Mouse (Mus musculus): Measurements from ENCODE around the gene Lrrc56.

The Lrrc56 gene

DNA sequence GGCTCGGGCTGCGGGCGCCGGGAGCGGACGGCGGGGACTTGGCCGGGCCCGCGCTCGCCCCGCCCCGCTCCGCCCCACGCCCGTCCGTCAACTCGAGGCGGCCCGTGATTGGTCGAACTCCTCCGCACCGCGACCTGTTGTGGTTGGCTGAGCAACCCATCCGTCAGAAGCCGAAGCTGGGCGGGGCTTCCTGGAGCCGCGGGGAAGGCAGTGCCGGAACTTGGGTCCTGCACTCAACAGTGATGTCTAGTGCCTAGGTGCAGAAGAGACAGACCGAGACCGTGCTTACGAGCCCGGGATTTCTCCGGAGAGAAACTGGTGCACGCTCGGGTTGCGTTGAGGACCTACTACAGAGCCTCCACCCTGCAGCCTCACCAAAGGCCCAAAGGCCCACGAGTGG lies at the start of gene Lrrc56, which contains the start of gene Hras:
Lrrc56 (plus strand) TSS at position 210 of the 400 bp plus-strand sequence.
Hras (minus strand) TSS at position 58 of the 400 bp plus-strand sequence.
- DNase-seq (ENCODE audit: inconsistent age in 2 of 2, low spot score in 1 of 2) = peak; percentile 98 to 99

DNA sequence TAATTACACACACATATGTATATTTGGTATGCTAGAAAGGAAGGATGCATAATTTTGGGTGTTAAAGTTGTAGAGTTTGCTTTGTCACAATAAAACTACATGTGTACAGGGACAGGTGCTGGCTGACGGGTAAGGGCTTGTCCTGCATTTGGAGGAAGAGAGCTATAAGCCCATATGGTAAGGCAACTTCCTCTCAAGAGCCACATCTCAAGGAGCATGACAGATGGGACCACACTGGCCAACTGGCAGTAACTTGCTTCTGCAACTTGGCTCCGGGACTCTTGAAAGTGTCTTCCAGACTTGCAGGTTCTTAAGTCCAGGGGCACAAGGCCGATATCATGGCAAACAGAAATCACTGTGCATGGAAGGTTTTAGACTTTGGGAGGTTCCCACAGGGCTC lies 49.3 kb upstream of the Lrrc56 start:
- peak in 1 of 2 experiments; percentile 22 for DNase-seq (ENCODE audit: inconsistent age in 2 of 2, low spot score in 1 of 2)

DNA sequence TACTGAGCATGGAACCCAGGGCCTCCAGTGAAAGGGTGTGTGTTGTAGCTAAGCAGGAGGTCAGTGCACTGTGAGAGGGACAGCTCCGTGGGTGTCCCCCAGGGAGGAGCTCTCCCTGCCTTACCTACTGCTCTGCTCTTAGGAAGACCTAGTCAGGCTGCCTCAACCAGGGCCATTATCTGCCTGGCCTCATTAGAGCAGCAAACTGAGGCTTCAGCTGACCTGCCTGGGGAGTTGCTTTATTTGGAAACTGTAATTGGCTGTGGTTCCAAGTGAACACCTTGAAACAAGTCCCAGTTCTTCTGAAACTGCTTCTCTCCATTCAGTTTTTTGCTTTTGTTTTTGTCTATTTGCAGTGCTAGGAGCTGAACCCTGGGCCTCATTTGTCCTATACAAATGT lies 48.6 kb upstream of the Lrrc56 start:
- peak in 1 of 2 experiments; percentile 24 for DNase-seq (ENCODE audit: inconsistent age in 2 of 2, low spot score in 1 of 2)

DNA sequence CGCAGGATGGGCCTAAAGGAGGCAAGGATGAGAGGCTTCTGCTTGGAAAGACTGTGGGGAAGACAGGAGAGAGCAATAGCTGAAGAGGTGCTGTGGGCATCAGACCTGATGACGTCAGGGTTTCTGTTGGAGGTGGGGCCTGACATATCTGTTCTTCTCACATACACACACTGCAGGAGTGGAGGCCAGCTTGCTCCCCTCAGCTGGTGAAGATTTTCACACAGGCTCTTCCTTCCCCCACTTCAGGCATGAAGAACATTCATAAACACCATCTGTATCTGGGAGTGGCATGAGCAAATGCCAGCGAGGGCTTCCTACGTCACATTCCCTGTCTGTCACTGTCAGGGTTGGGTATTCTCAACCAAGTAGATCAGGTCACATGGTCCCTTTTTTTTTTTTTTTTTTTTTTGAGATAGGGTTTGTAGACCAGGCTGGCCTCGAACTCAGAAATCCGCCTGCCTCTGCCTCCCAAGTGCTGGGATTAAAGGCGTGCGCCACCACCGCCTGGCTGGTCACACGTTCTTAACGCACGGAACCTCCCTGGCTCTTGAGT lies 47.8 kb upstream of the Lrrc56 start:
- no peak for DNase-seq (ENCODE audit: inconsistent age in 2 of 2, low spot score in 1 of 2)

DNA sequence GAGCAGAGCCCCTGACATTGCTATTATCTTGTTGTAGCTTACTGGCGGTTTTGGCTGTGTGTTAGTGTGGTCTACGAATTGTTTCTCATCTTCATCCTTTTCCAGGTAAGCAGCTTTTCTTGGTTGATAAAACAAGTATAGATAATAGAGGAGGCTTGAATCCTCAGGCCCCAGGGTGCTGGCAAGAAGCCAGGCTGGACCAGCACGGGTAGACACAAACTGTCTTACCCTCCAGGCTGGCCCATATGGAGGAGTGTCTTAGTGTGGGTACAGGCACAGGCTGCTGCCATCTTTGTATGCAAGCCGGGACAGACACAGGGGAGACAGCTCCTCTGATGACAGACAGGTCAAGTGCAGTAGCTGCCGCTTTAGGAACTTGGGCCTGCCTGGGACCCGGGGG lies 46.9 kb upstream of the Lrrc56 start:
- DNase-seq (ENCODE audit: inconsistent age in 2 of 2, low spot score in 1 of 2) = peak in 1 of 2 experiments; percentile 27

DNA sequence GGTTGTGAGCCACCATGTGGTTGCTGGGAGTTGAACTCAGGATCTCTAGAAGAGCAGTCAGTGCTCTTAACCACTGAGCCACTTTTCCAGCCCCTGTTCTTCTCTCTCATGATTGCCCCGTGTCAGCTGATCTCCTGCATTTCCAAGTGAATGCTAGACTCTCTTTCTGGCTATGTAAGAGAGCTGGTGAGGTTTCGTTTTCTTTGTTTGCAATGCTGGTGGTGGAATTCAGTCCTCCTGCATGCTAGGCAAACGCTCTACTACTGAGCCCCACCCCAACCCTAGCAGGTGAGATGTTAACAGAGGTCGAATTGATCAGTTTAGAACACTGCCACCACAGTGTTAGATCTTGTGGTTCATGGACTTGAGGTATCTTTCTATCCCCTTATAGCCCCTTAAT lies 45.3 kb upstream of the Lrrc56 start:
- no peak for DNase-seq (ENCODE audit: inconsistent age in 2 of 2, low spot score in 1 of 2)

DNA sequence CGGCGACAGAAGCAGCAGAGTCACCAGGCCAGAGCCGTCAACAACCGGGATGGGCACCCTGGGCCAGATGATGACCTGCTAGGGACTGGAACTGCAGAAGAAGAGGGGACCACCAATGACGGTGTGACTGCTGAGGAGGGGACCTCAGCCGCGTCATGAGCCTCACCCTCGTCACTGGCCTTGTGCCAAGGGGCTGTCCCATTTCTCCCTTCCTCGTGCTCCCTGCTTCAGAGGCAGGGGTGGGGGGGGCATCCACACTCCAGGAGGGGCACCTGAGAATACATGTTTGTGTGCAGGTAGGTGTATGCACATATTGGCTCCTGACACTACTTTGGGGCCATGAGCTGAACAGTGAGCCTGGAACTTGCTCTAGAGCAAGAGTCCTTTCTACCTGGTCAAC lies 38.6 kb upstream of the Lrrc56 start:
- DNase-seq (ENCODE audit: inconsistent age in 2 of 2, low spot score in 1 of 2) = peak in 1 of 2 experiments; percentile 22

DNA sequence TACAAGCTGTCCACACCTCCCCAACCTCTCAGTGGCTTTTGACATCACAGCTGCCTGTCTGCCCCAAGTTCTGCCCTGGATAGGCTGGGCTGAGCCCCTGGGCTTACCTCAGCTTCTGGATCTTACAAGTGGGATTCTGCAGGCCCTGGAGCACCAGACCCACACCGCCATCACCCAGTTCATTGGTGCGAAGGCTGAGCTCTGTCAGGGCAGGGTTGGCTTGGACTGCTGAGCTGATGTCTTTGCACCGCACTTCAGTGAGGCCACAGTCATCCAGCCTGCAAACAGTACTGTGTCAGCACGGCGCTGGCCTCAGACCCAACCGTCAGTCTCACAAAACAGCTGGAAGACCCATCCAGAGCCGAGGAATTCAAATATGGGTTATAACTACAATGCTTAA lies 29.6 kb upstream of the Lrrc56 start:
- no peak for DNase-seq (ENCODE audit: inconsistent age in 2 of 2, low spot score in 1 of 2)

DNA sequence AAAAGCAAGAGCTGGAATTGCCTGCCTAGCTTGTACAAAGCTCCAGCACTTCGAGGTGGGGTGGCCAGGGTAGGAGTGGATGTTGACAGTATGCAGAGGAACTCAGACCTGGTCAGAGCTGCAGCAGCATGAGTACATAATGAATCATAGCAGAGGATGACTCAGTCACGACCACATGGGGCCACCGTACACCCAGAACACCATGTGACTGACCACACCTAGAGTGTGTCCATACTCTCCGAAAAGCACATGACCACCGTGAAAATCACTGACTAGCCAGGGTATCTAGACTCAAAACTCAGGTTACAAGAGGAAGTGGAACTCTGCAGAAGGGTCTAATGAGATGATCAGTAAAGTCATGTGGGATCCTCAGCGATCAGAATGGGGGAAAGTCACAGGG lies 29.1 kb upstream of the Lrrc56 start:
- DNase-seq (ENCODE audit: inconsistent age in 2 of 2, low spot score in 1 of 2) = peak; percentile 80 to 88

DNA sequence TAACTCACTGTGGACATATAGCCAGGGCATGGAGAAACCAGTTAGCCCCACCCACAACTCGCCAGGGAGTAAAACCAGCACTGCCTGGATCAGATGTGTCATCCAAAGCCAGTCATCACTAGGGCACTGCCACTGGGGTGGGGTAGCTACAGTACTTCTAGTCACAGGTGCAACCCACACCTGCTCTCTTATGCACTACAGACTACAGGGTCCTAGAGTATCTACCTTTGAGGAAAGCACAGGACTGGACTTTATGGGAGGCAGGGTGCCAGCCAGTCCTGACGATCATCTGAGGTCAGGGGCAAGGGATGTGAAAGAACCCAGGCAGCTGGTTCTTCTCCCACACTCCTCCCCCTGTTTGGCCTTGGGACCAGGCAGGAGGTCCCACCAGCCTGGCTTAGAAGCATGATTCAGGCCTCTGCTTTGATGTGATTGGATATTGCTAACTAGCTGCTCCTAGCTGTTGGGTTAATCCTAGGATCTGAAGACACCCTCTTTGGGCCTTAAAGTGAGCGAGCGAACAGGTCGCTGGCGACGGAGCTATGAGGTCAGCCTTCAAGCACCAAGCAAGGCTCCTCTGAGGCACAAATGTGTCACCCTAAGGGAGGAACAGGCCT lies 25.9 kb upstream of the Lrrc56 start:
- peak; percentile 86 to 93 for DNase-seq (ENCODE audit: inconsistent age in 2 of 2, low spot score in 1 of 2)

DNA sequence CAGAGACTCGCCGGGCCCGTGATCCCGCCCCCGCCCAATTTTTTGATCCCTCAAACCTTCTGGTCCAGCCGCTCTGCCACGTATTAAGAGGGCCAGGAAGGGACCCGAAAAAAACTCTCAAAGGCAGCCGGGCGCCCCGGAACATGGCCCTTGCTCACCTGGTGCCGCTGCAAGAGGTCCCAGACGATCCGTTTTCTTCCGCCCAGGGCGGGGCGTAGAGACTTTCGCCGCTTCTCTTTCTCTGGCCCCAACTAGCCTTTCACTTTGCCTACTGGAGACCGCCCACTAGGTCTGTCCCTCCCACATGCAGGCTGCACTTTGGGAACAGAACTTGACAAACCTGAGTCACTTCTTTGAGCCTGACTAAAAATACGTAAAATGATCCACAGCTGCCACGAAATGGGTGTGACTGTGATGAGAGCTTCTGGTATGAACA lies 25.4 kb upstream of the Lrrc56 start:
- peak; percentile 88 to 95 for DNase-seq (ENCODE audit: inconsistent age in 2 of 2, low spot score in 1 of 2)

DNA sequence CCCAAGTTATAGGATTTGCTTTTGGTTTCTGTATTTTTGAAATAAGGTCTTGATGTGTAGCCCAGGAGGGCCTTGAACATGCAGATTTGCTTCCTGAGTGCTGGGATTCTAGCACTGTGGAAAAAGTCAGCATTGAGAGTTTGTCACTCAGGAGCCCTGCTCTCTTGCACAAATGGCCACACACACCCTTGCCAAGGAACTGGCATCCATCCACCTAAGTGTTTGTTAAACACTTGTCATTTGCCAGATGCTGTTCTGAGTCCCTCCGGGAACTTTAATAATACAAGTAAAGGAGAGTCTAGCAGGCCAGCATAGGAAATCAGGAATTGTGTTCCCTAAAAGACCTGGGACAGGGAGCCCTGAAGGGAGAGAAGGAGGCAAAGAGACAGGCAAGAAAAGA lies 24.7 kb upstream of the Lrrc56 start:
- DNase-seq (ENCODE audit: inconsistent age in 2 of 2, low spot score in 1 of 2) = peak in 1 of 2 experiments; percentile 61

DNA sequence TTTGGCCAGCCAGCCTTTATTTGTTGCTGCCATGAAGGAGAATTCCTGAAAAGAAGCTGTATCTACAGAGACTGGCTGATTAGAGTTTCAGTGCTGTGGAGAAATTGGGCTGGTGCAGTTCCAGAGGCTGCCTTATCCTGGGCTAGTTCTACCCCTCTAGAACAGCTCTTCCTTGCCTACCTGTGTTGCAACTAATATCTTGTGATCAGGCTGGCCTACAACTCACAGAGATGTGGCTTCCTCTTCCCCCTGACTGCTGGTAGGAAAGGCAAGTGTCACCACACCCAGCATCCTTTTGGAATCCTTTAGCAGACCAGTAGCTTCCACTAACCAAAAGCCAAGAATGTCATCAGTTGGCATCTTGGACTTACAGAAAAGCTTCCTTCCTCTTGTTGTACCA lies 24.1 kb upstream of the Lrrc56 start:
- DNase-seq (ENCODE audit: inconsistent age in 2 of 2, low spot score in 1 of 2) = no peak

DNA sequence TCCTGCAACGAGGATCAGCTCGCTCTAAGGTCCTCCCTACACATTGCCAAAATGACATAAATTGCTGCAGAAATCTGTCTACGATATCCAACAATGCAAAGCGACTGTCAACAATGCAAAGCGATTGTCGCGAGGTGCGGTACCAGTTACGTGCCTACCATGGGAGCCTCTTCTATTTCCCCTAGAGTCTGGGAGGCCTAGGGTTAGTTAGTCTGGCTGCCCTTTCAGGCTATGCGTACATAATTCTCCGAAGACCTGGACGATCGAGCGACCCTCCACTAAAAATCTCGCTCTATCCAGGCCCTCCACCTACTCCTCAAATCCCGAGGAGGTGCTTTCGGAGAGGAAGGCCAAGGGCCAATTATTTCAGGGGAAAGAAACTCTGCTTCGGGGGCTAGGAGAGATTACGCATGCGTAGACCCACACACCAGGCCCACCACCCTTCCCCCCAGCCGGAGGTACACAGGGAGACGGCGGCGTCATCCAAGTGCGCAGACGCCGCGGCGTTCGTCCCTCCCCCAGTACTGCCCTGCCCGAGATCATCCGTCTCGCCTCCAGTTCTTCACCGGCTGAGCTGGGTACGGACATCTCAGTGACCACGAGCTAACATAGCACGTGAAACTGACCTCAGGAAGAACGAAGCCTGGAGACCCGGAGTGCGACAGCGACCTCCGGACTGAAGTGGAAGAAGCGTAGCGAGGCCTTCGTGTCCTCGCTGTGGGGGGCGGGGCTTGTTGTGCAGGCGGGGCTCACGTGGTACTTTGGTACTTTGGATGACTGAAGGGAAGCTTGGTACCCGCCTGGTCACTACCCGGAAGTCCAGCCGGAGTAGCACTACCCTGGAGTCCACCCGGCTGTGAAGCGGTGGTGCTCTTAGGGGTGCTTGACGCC lies 21.6 kb upstream of the Lrrc56 start, which contains the start of gene Rnh1:
Rnh1 (minus strand) TSS at position 742 of the 891 bp plus-strand sequence.
- peak; percentile 94 to 98 for DNase-seq (ENCODE audit: inconsistent age in 2 of 2, low spot score in 1 of 2)

DNA sequence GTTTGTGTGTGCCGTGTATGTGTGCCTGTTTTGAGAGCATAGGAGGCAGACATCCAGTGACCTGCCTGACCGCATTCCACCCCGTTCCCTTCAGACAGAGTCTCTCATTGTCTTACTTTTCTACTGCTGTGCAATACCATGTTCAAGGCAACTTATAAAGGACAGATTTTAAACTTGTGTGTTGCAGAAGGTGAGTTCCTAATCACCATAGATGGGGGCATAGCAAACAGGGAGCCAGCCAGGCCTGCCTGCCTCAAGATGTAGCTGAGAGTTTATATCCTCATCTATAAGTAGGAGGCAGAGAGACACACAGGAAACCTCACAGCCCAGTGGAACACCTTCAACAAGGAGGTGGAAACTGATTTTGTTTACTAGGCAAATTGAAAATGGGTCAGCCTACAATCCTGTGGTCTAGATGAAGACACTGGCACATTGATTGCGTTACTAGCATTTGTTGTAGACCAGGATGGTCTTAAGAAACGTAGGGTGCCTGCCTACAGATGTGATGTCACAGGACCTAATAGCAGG lies 20.6 kb upstream of the Lrrc56 start:
- DNase-seq (ENCODE audit: inconsistent age in 2 of 2, low spot score in 1 of 2) = no peak

DNA sequence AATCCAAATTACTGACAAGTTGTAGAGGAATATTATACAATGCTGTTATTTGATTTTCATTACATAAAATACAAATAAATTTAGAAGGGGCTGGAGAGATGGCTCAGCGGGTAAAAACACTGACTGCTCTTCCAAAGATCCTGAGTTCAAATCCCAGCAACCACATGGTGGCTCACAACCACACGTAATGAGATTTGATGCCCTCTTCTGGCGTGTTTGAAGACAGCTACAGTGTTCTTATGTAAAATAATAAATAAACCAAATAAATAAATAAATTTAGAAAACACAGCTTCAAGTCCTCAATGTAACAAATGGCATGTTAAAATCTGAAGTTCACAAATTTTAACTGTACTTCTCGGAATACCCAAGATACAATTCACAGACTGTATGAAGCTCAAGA lies 18.9 kb upstream of the Lrrc56 start:
- DNase-seq (ENCODE audit: inconsistent age in 2 of 2, low spot score in 1 of 2) = no peak

DNA sequence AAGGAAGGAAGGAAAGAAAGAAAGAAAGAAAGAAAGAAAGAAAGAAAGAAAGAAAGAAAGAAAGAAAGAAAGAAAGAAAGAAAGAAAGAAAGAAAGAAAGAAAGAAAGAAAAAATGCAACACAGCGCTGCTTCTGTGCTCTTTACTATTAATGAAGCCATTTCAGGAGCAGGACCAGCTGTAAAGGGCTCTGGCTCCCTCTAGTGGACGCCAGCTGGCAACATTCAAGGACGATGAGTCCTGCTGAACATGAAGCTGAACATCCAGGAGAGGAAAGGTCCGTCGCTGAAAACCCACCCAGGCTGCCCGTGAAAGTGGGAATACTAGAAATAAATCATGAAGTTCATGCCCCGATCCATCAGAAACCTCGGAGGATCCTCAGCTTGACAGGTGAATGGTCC lies 17.8 kb upstream of the Lrrc56 start:
- DNase-seq (ENCODE audit: inconsistent age in 2 of 2, low spot score in 1 of 2) = peak; percentile 86 to 95

DNA sequence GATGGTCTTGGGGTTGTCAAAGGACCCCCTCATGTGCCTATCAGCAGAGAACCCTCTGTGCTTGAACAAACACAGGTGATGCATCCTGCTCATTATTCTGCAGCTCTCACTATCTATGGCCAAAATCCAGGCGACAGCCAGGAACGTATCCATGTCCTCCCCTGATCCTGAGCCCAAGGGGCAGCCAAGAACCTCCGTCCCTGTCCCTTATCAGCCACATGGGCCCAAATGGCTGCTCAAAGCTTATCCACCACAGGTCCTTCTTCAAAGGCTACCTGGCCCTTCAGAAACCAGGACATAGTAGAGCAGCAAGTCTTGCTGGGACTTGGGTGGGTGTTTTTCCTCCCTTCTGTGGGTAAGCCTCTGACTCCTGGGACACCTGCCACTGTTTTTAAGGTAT lies 5.8 kb upstream of the Lrrc56 start:
- DNase-seq (ENCODE audit: inconsistent age in 2 of 2, low spot score in 1 of 2) = no peak

DNA sequence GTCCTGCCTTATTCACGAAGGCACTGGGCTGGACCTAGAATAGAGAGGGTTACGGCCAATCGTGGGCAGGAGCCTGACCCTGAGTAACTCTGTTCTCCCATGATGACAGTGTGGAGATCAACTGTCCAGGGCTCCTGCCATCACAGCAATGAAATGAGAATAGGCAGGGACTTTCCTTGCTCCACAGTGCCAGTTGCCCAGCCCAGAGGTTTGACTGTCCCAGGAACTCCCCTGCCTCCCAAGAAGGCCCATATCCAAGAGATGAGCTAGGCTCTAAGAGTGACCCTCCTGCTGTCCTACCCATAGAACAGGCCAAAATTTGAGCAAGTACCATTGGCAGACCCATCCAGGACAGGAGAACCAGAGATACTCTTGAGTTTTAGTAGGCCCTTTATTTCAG lies 5.2 kb upstream of the Lrrc56 start:
- no peak for DNase-seq (ENCODE audit: inconsistent age in 2 of 2, low spot score in 1 of 2)

DNA sequence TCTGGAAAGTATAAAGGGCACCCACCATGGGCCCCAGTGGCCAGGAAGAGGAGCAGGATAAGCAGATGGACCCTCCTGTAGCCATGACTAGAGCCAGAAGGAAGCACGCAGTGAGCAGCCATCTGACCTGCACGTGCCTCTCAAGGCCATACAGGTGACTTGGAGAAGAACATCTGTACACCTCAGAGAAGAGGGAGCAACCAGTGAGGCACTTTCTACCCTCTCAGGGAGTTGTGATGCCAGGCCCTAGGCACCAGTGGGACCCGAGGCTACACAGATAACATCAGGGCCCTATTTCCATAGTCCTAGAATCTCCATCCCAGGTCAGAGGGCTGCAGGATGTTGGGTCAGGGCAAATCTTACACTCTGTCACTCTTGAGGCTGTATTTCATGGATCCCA lies 3.7 kb upstream of the Lrrc56 start:
- DNase-seq (ENCODE audit: inconsistent age in 2 of 2, low spot score in 1 of 2) = no peak

DNA sequence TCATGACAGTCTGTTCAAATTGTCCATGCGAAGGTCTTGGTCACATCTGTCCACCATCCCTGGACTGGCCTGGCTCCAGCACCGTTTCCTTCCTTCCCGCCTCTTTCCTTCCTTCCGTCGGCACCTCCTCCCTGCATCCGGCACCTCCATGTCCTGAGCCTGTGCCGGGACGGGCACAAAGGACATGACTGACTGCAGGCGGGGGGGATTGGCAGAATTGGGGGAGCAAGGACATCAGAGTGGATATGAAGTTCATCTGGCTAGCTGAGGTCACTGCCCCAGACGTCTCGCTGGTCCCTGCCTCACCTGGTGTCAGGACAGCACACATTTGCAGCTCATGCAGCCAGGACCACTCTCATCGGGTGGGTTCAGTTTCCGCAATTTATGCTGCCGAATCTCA lies 2.9 kb upstream of the Lrrc56 start:
- peak in 1 of 2 experiments; percentile 66 for DNase-seq (ENCODE audit: inconsistent age in 2 of 2, low spot score in 1 of 2)

All from adrenal gland, adult (tissue).